In genomic region chr11:121417971-121418370, GRCm38 (mm10) we compare ENCODE assay signal across 24 mouse cellular contexts. TPM values are rescaled to one million over a fixed set of nuclear protein-coding genes. Genes with fewer than 3 reads are reported as not detected.
A peak's percentile ranks its signal among the peaks of the same experiment; 100 is the strongest.
DNase-seq lines count a peak whose midpoint lies in the region; ATAC-seq and TF ChIP-seq lines count a peak whose summit lies in the region.
"Had no signal": no experiment of that assay in that cellular context is flagged by ENCODE, and none has a peak within 500 bp of the region (broad histone marks: within the 10 kb centered on the region; RNA-seq: fewer than 3 reads in every experiment).

No protein-coding gene starts in this region.

- TF ChIP-seq POLR2A in cortical plate, adult 2 months (IDR thresholded peaks at IDR 0.05; ENCODE audit: extremely low read depth, insufficient read depth, low read length) = no peak

- intact Hi-C loops in left cerebral cortex, adult 2 months (cut with DNase I) = no loop called here
- intact Hi-C loops in left cerebral cortex, postnatal 4 days (cut with DNase I) = no loop called here

- peak overlapping the region; percentile 67 for H3K27ac ChIP-seq in left cerebral cortex, adult 2 months
- H3K27ac ChIP-seq in cortical plate, adult 2 months (ENCODE audit: insufficient read depth, low read length) = peak overlapping the region; percentile 78; the same call in 1 of the 2 replicates
- H3K27ac ChIP-seq in forebrain, embryonic 14.5 days (ENCODE audit: low read depth, low read length) = no peak overlapping the region

- no peaks in the 10 kb centered on the region for H3K9me3 ChIP-seq in forebrain, embryonic 14.5 days (replicated peaks; ENCODE audit: control insufficient read depth, low read length)
- H3K9me3 ChIP-seq: G1E had no signal

- no peaks in the 10 kb centered on the region for H3K36me3 ChIP-seq in forebrain, embryonic 14.5 days (ENCODE audit: control insufficient read depth, insufficient read depth, low read length)
- H3K36me3 ChIP-seq: G1E had no signal

- H3K4me2 ChIP-seq in forebrain, embryonic 14.5 days (ENCODE audit: low read length) = no peak overlapping the region

- no peak overlapping the region for H3K4me3 ChIP-seq in left cerebral cortex, adult 2 months
- H3K4me3 ChIP-seq in cortical plate, adult 2 months (ENCODE audit: insufficient read depth, low read length) = no peak overlapping the region
- no peak overlapping the region for H3K4me3 ChIP-seq in forebrain, embryonic 14.5 days (ENCODE audit: low read depth, low read length)

- H3K27me3 ChIP-seq in forebrain, embryonic 14.5 days (replicated peaks; ENCODE audit: control insufficient read depth, insufficient read depth, low read length) = no peaks in the 10 kb centered on the region
- H3K27me3 ChIP-seq: CH12.LX, Patski had no signal

- WGBS in forebrain, embryonic 14.5 days = 85% methylated on average over 5 of the region's 5 CpGs

- no peak for TF ChIP-seq CTCF in left cerebral cortex, adult 2 months (IDR thresholded peaks at IDR 0.05)
- no peak for TF ChIP-seq CTCF in cortical plate, adult 2 months (IDR thresholded peaks at IDR 0.05; ENCODE audit: extremely low read depth, insufficient read depth, low read length)

- H3K4me1 ChIP-seq in cortical plate, adult 2 months (ENCODE audit: control insufficient read depth, insufficient read depth, low read length) = peaks cover 6% of the 10 kb centered on the region
- 0 out of 2 replicates have a peak, but pooled peaks cover 5% of the 10 kb centered on the region for H3K4me1 ChIP-seq in forebrain, embryonic 14.5 days (ENCODE audit: control insufficient read depth, insufficient read depth, low read length)

- DNase-seq in frontal cortex, postnatal 36 days (ENCODE audit: low spot score in 2 of 2) = no peak
- no peak for DNase-seq in left cerebral cortex, adult 2 months (ENCODE audit: extremely low spot score in 1 of 2, low spot score in 2 of 2)
- DNase-seq in left cerebral cortex, postnatal 4 days = no peak
- peak; percentile 69 for DNase-seq in brain, adult 2 months (ENCODE audit: low read depth, low spot score)
- DNase-seq in urinary bladder, postnatal 10 days (ENCODE audit: low spot score) = no peak
- DNase-seq in forebrain, embryonic 14.5 days (ENCODE audit: low spot score) = no peak
- DNase-seq: adrenal gland, adult 2 months; adrenal gland, adult 8-10 months; adrenal gland, postnatal 10 days; adrenal gland, postnatal 14 days; adrenal gland, postnatal 25 days; adrenal gland, postnatal 36 days; B cell, adult 2 months; cerebellum, adult 11 months; cerebellum, adult 11-12 months; cerebellum, adult 18-20 months had no signal

- H3K9ac ChIP-seq in forebrain, embryonic 14.5 days (ENCODE audit: low read length) = no peak overlapping the region

- 0 out of 2 replicates have a peak, but pooled peaks have one; percentile 17 for ATAC-seq in frontal cortex, adult (ENCODE audit: low TSS enrichment)
- ATAC-seq in forebrain, embryonic 14.5 days = no peak
- ATAC-seq: activated CD4-positive, CD25-positive, alpha-beta regulatory T cell, adult 4 months; CD4-positive, CD25-positive, alpha-beta regulatory T cell, adult 4 months; Patski had no signal

RNA-seq across cellular contexts. Expression of gene Fn3krp, which starts 3.2 kb away (rescaled TPM):
- 10 to 100 TPM; 46.2 to 49.0 TPM for total RNA-seq in left cerebral cortex, adult 2 months (2021)
- 10 to 100 TPM; 17.9 to 18.1 TPM for total RNA-seq in left cerebral cortex, postnatal 4 days (2021)
- 38.1 and 41.0 TPM in 2 replicates for polyA plus RNA-seq in cortical plate, adult 2 months (2012; rRNA removed)
- polyA plus RNA-seq in forebrain, embryonic 14.5 days (2014; fragmentation: Nextera tagmentation; extraction: Ambion mirVana) = 7.2 and 7.5 TPM in 2 replicates

RNA-seq across cellular contexts. Expression of gene Fn3k, which starts 16.7 kb away (rescaled TPM):
- 10 to 100 TPM; 56.4 to 57.1 TPM for total RNA-seq in left cerebral cortex, adult 2 months (2021)
- 1 to 10 TPM; 4.9 to 5.7 TPM for total RNA-seq in left cerebral cortex, postnatal 4 days (2021)
- 47.9 and 50.4 TPM in 2 replicates for polyA plus RNA-seq in cortical plate, adult 2 months (2012; rRNA removed)
- 2.6 and 3.4 TPM in 2 replicates for polyA plus RNA-seq in forebrain, embryonic 14.5 days (2014; fragmentation: Nextera tagmentation; extraction: Ambion mirVana)
- polyA plus RNA-seq: CD4-positive, CD25-positive, alpha-beta regulatory T cell, adult 4 months had no signal

RNA-seq across cellular contexts. Expression of gene Rab40b, which starts 29.9 kb away (rescaled TPM):
- 10 to 100 TPM; 43.5 to 53.4 TPM for total RNA-seq in left cerebral cortex, adult 2 months (2021)
- 10 to 100 TPM; 13.6 to 16.4 TPM for total RNA-seq in left cerebral cortex, postnatal 4 days (2021)
- 31.1 and 33.7 TPM in 2 replicates for polyA plus RNA-seq in cortical plate, adult 2 months (2012; rRNA removed)
- polyA plus RNA-seq in forebrain, embryonic 14.5 days (2014; fragmentation: Nextera tagmentation; extraction: Ambion mirVana) = 7.2 and 9.0 TPM in 2 replicates
- total RNA-seq: CH12.LX, ES-E14, G1E had no signal
- polyA plus RNA-seq: activated CD4-positive, CD25-positive, alpha-beta regulatory T cell, adult 4 months; CD4-positive, CD25-positive, alpha-beta regulatory T cell, adult 4 months; G1E had no signal

RNA-seq across cellular contexts. Expression of gene Tbcd, which starts 33.8 kb away (rescaled TPM):
- 10 to 100 TPM; 34.7 to 37.1 TPM for total RNA-seq in left cerebral cortex, adult 2 months (2021)
- 10 to 100 TPM; 68.4 to 75.2 TPM for total RNA-seq in left cerebral cortex, postnatal 4 days (2021)
- 53.8 and 64.2 TPM in 2 replicates for polyA plus RNA-seq in cortical plate, adult 2 months (2012; rRNA removed)
- polyA plus RNA-seq in forebrain, embryonic 14.5 days (2014; fragmentation: Nextera tagmentation; extraction: Ambion mirVana) = 33.8 and 42.5 TPM in 2 replicates

Comparison
In these comparisons a context has a peak if more than half of its experiments do, and no peak if none do; other contexts are left out.
1. RNA of gene Fn3k, which starts 16.7 kb away (total RNA-seq): 56.4 to 57.1 TPM in left cerebral cortex, adult 2 months; 4.9 to 5.7 TPM in left cerebral cortex, postnatal 4 days; every median in the first group is over 4 times any median in the second.